Mouse (Mus musculus): ENCODE results near the gene Pdhx.

- no peak for TF ChIP-seq POLR2A (IDR thresholded peaks at IDR 0.05; ENCODE audit: low read depth, low read length)
- TF ChIP-seq CTCF (IDR thresholded peaks at IDR 0.05; ENCODE audit: extremely low read depth, insufficient read length, insufficient replicate concordance, low read depth, low read length), result no peak
These were observed 75.4 kb downstream of the Pdhx start for GRCm38 (mm10) chr2:102997874-102998273.

All from small intestine, adult 2 months (tissue).